Mouse (Mus musculus): ENCODE results near the gene Plekhg2. TPM values are rescaled to one million over a fixed set of nuclear protein-coding genes. Genes with fewer than 3 reads are reported as not detected.
"Not testable (repeated sequence)": the region's sequence is repeated elsewhere in the genome, so short reads cannot be mapped to it uniquely, and the experiment has no call there.

The Plekhg2 gene
- total RNA-seq (2021): 1 to 10 TPM; 4.7 to 7.3 TPM
- long read RNA-seq, experiment 1, partial matches to known transcripts: 0 of 1 reads
- long read RNA-seq, experiment 1, other reads (novel, unspliced or antisense): 1 of 1 reads
- long read RNA-seq, experiment 2, partial matches to known transcripts: 0 of 1 reads
- long read RNA-seq, experiment 2, other reads (novel, unspliced or antisense): 0 of 1 reads

GRCm38 (mm10) chr7:28372251-28373108 lies at the start of gene Plekhg2:
Gene Plekhg2 (minus strand): TSS chr7:28372599.
- DNase-seq: peak; percentile 98

- DNase-seq: no peak
Measured at GRCm38 (mm10) chr7:28419416-28419815, 47.0 kb upstream of the Plekhg2 start.

GRCm38 (mm10) chr7:28418096-28418670 lies 45.8 kb upstream of the Plekhg2 start:
- DNase-seq: peak; percentile 84

- DNase-seq: no peak
Measured at GRCm38 (mm10) chr7:28417368-28417767, 45.0 kb upstream of the Plekhg2 start.

GRCm38 (mm10) chr7:28412826-28413225 lies 40.4 kb upstream of the Plekhg2 start:
- DNase-seq: no peak

- peak; percentile 85 for DNase-seq
Measured at GRCm38 (mm10) chr7:28410841-28411475, 38.6 kb upstream of the Plekhg2 start.

DNA sequence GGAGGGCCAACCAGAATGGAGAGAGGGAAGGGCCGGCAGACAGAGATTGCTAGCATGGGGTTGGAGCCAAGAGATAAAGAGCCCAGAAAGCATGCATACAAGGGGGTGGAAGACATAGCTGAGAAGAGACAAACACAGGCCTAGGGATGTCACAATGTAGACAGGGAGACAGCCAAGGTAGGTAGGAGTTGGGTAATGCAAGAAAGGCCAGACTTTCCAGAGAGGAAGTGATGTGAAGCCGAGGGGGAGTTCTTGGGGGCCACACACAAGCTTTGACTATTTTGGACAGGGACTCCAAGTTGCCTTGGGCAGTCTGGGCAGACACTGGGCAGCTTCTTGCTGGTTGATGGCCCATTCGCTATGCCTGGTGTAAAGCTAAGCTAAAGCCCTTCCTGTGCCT lies 29.5 kb upstream of the Plekhg2 start:
- no peak for DNase-seq

- no peak for DNase-seq
Measured at GRCm38 (mm10) chr7:28401030-28401429, 28.6 kb upstream of the Plekhg2 start.

GRCm38 (mm10) chr7:28398696-28399340 lies 26.4 kb upstream of the Plekhg2 start:
- no peak for DNase-seq

DNA sequence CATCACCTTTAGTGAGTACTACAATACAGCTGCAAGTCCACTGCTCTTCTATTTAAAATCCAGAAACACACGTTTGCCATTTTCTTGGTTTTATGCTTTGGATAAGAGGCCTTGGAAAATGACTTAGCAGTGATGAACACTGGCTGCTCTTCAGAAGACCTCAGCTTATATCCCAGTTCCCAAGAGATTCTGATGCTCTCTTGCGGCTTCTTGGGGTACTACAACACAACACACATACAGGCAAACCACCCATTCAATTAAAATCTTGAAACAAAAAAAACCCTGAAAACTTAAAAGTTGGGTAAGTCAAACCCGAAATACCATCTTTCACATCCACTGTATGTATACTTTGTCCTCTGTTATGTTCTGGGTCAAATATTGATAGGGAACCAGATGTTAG lies 25.6 kb upstream of the Plekhg2 start:
- no peak for DNase-seq

DNA sequence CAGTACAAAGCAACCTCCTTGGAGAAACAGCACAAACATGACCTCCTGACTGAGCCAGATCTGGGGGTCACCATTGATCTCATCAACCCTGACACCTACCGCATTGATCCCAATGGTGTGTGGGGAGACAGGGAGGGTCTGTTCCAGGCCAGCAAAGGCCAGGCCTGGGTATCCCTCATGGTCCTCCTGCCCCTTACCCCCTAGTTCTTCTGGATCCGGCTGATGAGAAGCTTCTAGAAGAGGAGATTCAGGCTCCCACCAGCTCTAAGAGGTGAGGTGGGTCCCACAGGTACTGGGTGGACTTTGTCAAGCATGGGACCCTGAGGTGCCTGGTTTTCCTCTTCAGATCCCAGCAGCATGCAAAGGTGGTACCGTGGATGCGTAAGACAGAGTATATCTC lies 23.0 kb upstream of the Plekhg2 start:
- DNase-seq: no peak

DNA sequence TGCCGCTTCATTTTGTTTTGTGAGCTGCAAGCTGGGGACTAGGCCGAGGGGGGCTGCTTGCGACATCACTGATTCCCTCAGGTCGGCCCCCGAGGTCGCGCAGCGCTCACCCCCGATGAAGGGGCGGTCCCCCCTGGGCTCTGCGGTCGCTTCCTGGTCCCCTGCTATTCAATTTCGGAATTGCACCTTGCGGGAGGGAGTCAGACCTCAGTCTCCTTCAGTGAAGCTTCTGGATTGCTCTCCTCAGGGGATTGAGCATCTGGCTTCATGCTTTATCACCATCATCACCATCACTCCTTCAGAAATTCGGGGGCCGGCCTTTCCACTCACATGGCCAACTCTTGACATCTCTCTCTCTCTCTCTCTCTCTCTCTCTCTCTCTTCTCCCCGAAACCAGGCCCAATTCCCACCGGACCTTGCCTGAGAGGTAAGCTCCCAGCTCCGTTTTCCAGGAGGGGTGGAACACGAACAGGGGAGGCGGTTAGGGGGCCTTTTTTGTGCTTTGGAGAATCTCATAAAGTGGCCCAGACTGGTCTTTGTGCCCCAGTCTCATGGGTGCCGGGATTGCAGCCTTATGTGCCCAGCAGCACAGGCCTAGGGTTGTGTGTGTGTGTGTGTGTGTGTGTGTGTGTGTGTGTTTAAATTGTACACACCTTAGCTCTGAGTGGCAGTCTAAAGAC lies 21.0 kb upstream of the Plekhg2 start:
- no peak for DNase-seq

GRCm38 (mm10) chr7:28392429-28393271 lies 20.3 kb upstream of the Plekhg2 start, which contains the start of the genes Med29 and Paf1:
Gene Med29 (minus strand): TSS chr7:28392708.
Gene Paf1 (plus strand): TSS chr7:28392951.
- DNase-seq: peak; percentile 98

GRCm38 (mm10) chr7:28390331-28390730 lies 17.9 kb upstream of the Plekhg2 start:
- DNase-seq: no peak

- not testable (repeated sequence) for DNase-seq
Measured at GRCm38 (mm10) chr7:28387384-28387783, 15.0 kb upstream of the Plekhg2 start.

GRCm38 (mm10) chr7:28386877-28387276 lies 14.5 kb upstream of the Plekhg2 start:
- DNase-seq: not testable (repeated sequence)

- peak; percentile 73 for DNase-seq
Measured at GRCm38 (mm10) chr7:28386462-28386861, 14.1 kb upstream of the Plekhg2 start.

- peak; percentile 55 for DNase-seq
Measured at GRCm38 (mm10) chr7:28386007-28386406, 13.6 kb upstream of the Plekhg2 start.

- DNase-seq: no peak
Measured at GRCm38 (mm10) chr7:28385196-28385595, 12.8 kb upstream of the Plekhg2 start.

DNA sequence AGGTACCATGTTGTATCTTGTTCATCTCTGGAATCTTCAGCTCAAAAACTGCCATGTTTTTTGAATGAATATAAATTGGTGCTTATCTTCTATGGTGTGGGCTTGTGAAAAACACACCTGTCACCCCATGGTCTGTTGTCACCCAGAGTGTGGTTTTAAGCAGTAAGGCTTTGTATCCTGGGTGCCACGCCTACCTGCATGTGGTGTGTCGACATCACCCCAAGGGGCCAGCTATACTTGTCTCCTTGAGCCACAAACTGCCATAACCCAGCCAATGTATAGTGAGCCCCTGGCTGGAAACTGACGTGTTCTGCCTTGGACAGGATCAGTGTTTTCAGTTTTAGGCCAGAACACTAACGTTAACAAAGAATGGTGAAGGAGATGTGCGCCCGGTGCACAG lies 11.8 kb upstream of the Plekhg2 start:
- DNase-seq: no peak

GRCm38 (mm10) chr7:28383606-28384005 lies 11.2 kb upstream of the Plekhg2 start:
- no peak for DNase-seq
